Mouse (Mus musculus): Measurements from ENCODE around the gene Eif3d.

Gene Eif3d

GRCm38 (mm10) chr15:77916851-77917544, 53.6 kb downstream of the Eif3d start:
- peak; percentile 91 to 95 for DNase-seq

- DNase-seq = no peak
These were observed 55.3 kb downstream of the Eif3d start for GRCm38 (mm10) chr15:77915287-77915686.

- peak; percentile 41 to 56 for DNase-seq
These were observed 56.1 kb downstream of the Eif3d start for GRCm38 (mm10) chr15:77914507-77914906.

- DNase-seq = no peak
These were observed 57.6 kb downstream of the Eif3d start for GRCm38 (mm10) chr15:77913054-77913453.

GRCm38 (mm10) chr15:77912585-77912984, 58.0 kb downstream of the Eif3d start:
- DNase-seq = no peak

- DNase-seq = no peak
These were observed 58.6 kb downstream of the Eif3d start for GRCm38 (mm10) chr15:77912048-77912447.

GRCm38 (mm10) chr15:77911065-77911464, 59.5 kb downstream of the Eif3d start:
- peak; percentile 75 to 88 for DNase-seq

Measured in lung, postnatal 4 days (tissue).